Mouse (Mus musculus): ENCODE measurements at regions not wholly inside any gene's neighbourhood (a gene's known extent, or its start where the extent isn't known, plus 50 kb on each side); places are given as distances from the start of the nearest gene placed in this dataset.

- no peak for TF ChIP-seq CTCF (IDR thresholded peaks at IDR 0.05; ENCODE audit: control insufficient read depth, insufficient read depth, low read length)
- no peak for TF ChIP-seq POLR2A (IDR thresholded peaks at IDR 0.05; ENCODE audit: borderline replicate concordance, control insufficient read depth, low read depth, low read length)
These were observed 61.2 kb downstream of the H2al1j start for GRCm38 (mm10) chrX:11388860-11389259.
